Mouse (Mus musculus) bone marrow macrophage, adult 2 months (primary cell): ENCODE measurements around the gene Ninj1. TPM values are rescaled to one million over a fixed set of nuclear protein-coding genes. Genes with fewer than 3 reads are reported as not detected.
A peak's percentile ranks its signal among the peaks of the same experiment; 100 is the strongest.

Source experiments
- H3K27ac ChIP-seq: 2 replicates; pipeline ENCODE4 v1.5.1; 2012; ENCODE audit warnings: low read depth, low read length; ENCODE audit not compliant: insufficient read depth
- H3K4me1 ChIP-seq: 2 replicates; pipeline ENCODE4 v1.6.1; 2012; ENCODE audit warnings: low read length; ENCODE audit not compliant: control insufficient read depth, insufficient read depth
- H3K4me3 ChIP-seq: 2 replicates; pipeline ENCODE4 v1.5.1; 2012; ENCODE audit warnings: mild to moderate bottlenecking, low read length, moderate library complexity; ENCODE audit not compliant: insufficient read depth
- CTCF ChIP-seq: IDR thresholded peaks from 2 replicates; pipeline ENCODE4 v1.5.1; 2012; ENCODE audit warnings: low read depth, mild to moderate bottlenecking, low read length, moderate library complexity
- POLR2A ChIP-seq: IDR thresholded peaks from 2 replicates; pipeline ENCODE4 v1.6.1; 2012; ENCODE audit warnings: mild to moderate bottlenecking, low read depth, low read length, borderline replicate concordance
- polyA plus RNA-seq: library from polyadenylated mRNA; stranded (reverse); fragments of >200 nt; gene quantifications from 2 replicates; pipeline ENCODE4 v1.2.4, GENCODE M21; 2012; ENCODE audit not compliant: missing spikeins, insufficient read depth, insufficient read length

Ninj1 gene
- polyA plus RNA-seq, 1 experiment = 521 TPM

- H3K4me3 ChIP-seq = no peak overlapping the region
- H3K4me1 ChIP-seq = peaks cover 11% of the 10 kb centered on the region
- no peak overlapping the region for H3K27ac ChIP-seq
- TF ChIP-seq POLR2A (no peak), CTCF (no peak)
These were observed 32.1 kb downstream of the Ninj1 start for GRCm38 (mm10) chr13:49219367-49219766.

DNA sequence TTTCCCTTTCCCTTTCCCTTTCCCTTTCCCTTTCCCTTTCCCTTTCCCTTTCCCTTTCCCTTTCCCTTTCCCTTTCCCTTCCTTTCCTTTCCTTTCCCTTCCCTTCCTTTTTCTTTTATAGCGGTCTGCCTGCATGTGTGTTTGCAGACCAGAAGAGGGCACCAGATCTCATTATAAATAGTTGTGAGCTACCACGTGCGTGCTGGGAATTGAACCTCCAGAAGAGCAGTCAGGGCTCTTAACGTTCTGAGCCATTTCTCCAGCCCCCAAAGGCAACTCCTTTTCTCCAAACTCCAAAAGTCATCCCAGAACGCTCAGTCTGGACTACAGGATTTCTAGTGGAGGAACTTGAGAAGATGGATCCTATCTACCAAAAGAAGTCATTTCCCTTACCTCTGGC lies 33.6 kb downstream of the Ninj1 start:
- no peak overlapping the region for H3K27ac ChIP-seq
- TF ChIP-seq POLR2A = no peak
- no peak for TF ChIP-seq CTCF
- H3K4me1 ChIP-seq = peaks cover 10% of the 10 kb centered on the region
- no peak overlapping the region for H3K4me3 ChIP-seq

DNA sequence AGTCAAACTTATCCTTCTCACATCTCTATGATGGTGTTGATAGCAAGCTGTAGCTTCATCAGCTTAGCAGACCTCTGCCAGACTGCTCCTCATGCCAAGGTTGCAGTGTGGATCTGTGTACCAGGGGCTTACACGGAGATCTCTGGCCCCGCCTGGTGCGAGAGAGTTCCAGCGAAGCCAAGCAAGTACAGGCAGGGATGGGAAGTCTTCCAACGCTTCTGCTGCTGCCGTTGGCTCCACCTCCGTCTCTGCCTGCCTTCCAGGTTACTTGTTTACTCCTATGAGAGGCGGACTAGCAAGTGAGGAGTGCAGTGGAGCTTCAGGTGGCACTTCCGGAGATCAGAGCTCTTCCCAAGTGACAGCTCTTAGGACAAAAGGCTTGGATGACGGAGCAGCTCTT lies 37.0 kb downstream of the Ninj1 start:
- H3K27ac ChIP-seq = no peak overlapping the region

DNA sequence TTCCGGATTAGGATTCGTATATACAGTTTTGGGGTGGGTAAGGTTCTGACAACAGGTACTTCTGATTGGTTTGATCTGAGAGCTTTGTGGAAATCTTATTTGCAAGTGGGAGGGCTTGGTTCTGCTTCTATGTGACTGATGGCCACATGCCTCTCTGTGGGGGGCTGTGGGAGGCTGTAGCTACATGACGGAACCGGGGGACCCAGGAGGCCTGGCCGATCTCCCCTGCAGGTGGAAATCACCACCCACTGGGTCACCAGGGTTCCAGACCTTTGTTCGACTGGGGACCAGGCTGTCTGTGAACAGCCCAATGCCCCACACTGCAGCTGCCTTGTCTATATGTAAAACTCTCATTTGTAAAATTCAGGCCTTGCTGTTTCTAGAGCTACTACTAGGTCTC lies 37.4 kb downstream of the Ninj1 start:
- Histone ChIP-seq H3K4me1 (peaks cover 5% of the 10 kb centered on the region; the same call in 1 of the 2 replicates), H3K27ac (no peak overlapping the region), H3K4me3 (no peak overlapping the region)
- no peak for TF ChIP-seq POLR2A
- no peak for TF ChIP-seq CTCF

More for the DNA sequence above, 37.0 kb downstream of the Ninj1 start:
- TF ChIP-seq POLR2A = no peak
- no peak for TF ChIP-seq CTCF
- H3K4me1 ChIP-seq = peaks cover 5% of the 10 kb centered on the region; the same call in 1 of the 2 replicates
- H3K4me3 ChIP-seq = no peak overlapping the region

GRCm38 (mm10) chr13:49225159-49225558 lies 37.9 kb downstream of the Ninj1 start:
- no peak for TF ChIP-seq CTCF
- TF ChIP-seq POLR2A = no peak
- peaks cover 5% of the 10 kb centered on the region; the same call in 1 of the 2 replicates for H3K4me1 ChIP-seq
- H3K27ac ChIP-seq = no peak overlapping the region
- H3K4me3 ChIP-seq = no peak overlapping the region

DNA sequence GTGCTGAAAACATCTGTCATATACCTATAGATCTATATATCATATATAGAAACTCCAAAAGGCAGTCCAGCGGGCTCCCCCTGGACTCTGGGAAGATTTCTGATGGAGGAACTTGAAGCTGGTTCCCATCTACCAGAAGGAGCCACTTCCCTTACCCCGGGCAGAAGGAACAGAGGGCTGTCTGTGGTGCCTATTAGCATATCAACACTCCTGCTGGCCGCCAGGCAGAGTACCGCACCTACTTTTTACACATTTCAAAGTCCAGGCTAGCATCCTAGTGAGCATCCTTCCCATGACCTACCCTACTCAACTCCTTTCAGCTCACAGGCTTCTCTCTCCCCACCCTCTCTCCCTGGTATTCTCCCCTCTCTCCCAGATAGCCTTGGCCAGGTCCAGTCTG lies 38.3 kb downstream of the Ninj1 start:
- Histone ChIP-seq H3K27ac (no peak overlapping the region), H3K4me3 (no peak overlapping the region), H3K4me1 (peaks cover 5% of the 10 kb centered on the region; the same call in 1 of the 2 replicates)
- TF ChIP-seq CTCF (no peak), POLR2A (no peak)

DNA sequence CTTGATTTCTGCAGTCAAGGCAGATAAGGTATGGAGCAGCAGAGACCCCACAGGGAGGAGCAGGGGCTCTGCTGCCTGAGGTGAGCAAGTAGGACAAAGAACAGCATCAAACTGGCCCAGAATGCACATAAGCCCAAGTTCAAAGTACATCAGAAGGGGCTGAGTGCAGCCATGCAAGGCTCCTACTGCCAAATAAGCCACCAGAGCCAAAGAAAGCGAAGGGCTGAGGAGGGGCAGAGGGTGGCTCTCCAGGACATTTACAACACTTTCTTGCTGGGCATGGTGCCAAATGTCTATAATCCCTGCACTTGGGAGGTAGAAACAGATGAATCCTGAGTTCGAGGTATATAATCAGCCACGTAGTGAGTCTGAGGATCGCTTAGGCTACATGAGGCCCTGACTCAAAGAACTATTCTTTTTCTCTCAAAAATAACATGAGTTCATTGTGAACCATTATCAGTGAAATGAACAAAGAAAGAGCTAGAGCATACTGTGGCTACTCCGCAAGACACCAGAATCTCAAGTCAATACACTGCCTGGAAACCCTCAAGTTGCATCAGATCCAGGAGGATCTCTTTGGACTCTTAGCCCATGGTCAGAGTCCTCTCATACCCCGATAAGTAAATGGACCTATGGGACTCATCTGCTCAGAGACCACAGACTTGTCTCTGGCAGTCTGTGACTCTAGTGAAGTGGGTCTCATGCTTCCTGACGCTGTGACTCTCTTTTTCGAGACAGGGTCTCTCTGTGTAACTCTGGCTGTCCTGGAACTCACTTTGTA lies 46.7 kb downstream of the Ninj1 start:
- no peak overlapping the region for H3K27ac ChIP-seq
- no peak for TF ChIP-seq POLR2A
- TF ChIP-seq CTCF = no peak

DNA sequence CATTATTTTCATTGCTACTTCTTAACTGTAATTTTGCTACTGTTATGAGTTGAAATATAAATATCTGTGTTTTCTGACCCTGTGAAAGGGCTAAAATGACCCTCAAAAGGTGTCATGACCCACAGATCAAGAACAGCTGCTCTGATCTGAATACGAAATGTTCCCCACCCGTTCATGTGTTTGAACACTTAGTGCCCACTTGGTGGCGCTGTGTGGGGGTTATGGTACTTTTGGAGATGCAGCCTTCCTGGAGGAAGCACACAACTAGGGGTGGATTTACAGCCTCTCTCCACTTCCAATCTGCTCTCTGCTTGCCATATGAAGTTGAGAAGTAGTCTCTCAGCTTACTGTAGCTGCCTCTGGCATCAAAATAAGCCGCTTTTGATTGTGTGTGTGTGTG lies 47.4 kb downstream of the Ninj1 start:
- peaks cover 1% of the 10 kb centered on the region for H3K4me1 ChIP-seq
- no peak overlapping the region for H3K27ac ChIP-seq
- TF ChIP-seq CTCF = peak; percentile 13; the same call in 1 of the 2 replicates
- TF ChIP-seq POLR2A = no peak
- H3K4me3 ChIP-seq = no peak overlapping the region

More for the DNA sequence above, 46.7 kb downstream of the Ninj1 start:
- no peak overlapping the region for H3K4me3 ChIP-seq
- no peaks in the 10 kb centered on the region for H3K4me1 ChIP-seq

DNA sequence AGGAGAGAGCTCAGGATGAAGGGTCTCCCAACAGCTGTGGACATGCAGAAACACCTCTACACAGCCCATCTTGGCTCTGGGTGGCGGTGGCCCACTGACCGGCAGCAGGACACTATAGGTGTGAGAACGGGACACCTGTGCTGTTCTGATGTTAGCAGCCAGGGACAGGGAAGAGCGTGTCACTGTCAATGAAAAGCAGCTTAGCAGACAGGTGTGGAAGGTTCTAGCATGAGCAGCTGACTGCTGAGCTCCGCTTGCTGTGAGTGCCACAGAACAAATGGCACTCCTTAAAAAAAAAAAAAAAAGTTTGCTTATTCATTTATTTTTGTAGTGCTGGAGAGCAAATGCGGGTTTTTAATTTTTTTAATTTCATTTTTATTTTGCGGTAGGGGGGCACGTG lies 50.3 kb downstream of the Ninj1 start:
- Histone ChIP-seq H3K4me3 (no peak overlapping the region), H3K4me1 (peaks cover 25% of the 10 kb centered on the region), H3K27ac (no peak overlapping the region)
- TF ChIP-seq CTCF (no peak), POLR2A (no peak)

GRCm38 (mm10) chr13:49238737-49239136 lies 51.5 kb downstream of the Ninj1 start:
- H3K4me3 ChIP-seq = no peak overlapping the region
- no peak overlapping the region for H3K27ac ChIP-seq

More at GRCm38 (mm10) chr13:49238737-49239136, 51.5 kb downstream of the Ninj1 start:
- H3K4me1 ChIP-seq = peaks cover 30% of the 10 kb centered on the region
- TF ChIP-seq CTCF = no peak
- no peak for TF ChIP-seq POLR2A
